Mouse (Mus musculus): ENCODE measurements around the gene Sorbs2. TPM values are rescaled to one million over a fixed set of nuclear protein-coding genes. Genes with fewer than 3 reads are reported as not detected.

Gene Sorbs2
- total RNA-seq, 1 experiment from 2014 or later: 125 TPM

- peak; percentile 18 for DNase-seq
Measured at GRCm38 (mm10) chr8:45579714-45580543, 72.3 kb downstream of the Sorbs2 start.

- DNase-seq: no peak
Measured at GRCm38 (mm10) chr8:45580544-45580866, 72.9 kb downstream of the Sorbs2 start.

- DNase-seq: no peak
Measured at GRCm38 (mm10) chr8:45583856-45584255, 76.3 kb downstream of the Sorbs2 start.

- no peak for DNase-seq
Measured at GRCm38 (mm10) chr8:45584390-45585052, 76.9 kb downstream of the Sorbs2 start.

- no peak for DNase-seq
Measured at GRCm38 (mm10) chr8:45585158-45585557, 77.6 kb downstream of the Sorbs2 start.

GRCm38 (mm10) chr8:45587011-45587410, 79.4 kb downstream of the Sorbs2 start:
- no peak for DNase-seq

GRCm38 (mm10) chr8:45591888-45592287, 84.3 kb downstream of the Sorbs2 start:
- DNase-seq: no peak

GRCm38 (mm10) chr8:45593711-45594110, 86.1 kb downstream of the Sorbs2 start:
- no peak for DNase-seq

- no peak for DNase-seq
Measured at GRCm38 (mm10) chr8:45595983-45596382, 88.4 kb downstream of the Sorbs2 start.

GRCm38 (mm10) chr8:45596591-45596990, 89.0 kb downstream of the Sorbs2 start:
- DNase-seq: no peak

- no peak for DNase-seq
Measured at GRCm38 (mm10) chr8:45597631-45598420, 90.2 kb downstream of the Sorbs2 start.

GRCm38 (mm10) chr8:45598883-45599282, 91.3 kb downstream of the Sorbs2 start:
- no peak for DNase-seq

GRCm38 (mm10) chr8:45602019-45602418, 94.4 kb downstream of the Sorbs2 start:
- no peak for DNase-seq

GRCm38 (mm10) chr8:45605419-45605818, 97.8 kb downstream of the Sorbs2 start:
- no peak for DNase-seq

GRCm38 (mm10) chr8:45607012-45607411, 99.4 kb downstream of the Sorbs2 start:
- no peak for DNase-seq

- no peak for DNase-seq
Measured at GRCm38 (mm10) chr8:45608413-45608812, 100.8 kb downstream of the Sorbs2 start.

- peak; percentile 14 for DNase-seq
Measured at GRCm38 (mm10) chr8:45610426-45611215, 103.0 kb downstream of the Sorbs2 start.

GRCm38 (mm10) chr8:45611320-45611719, 103.7 kb downstream of the Sorbs2 start:
- DNase-seq: no peak

GRCm38 (mm10) chr8:45614610-45615009, 107.0 kb downstream of the Sorbs2 start:
- no peak for DNase-seq

- no peak for DNase-seq
Measured at GRCm38 (mm10) chr8:45615050-45615449, 107.5 kb downstream of the Sorbs2 start.

GRCm38 (mm10) chr8:45615551-45615950, 108.0 kb downstream of the Sorbs2 start:
- DNase-seq: no peak

- no peak for DNase-seq
Measured at GRCm38 (mm10) chr8:45621576-45622178, 114.1 kb downstream of the Sorbs2 start.

All from adrenal gland, postnatal 25 days (tissue).